Mouse (Mus musculus) liver, postnatal 0 days (tissue): ENCODE data around the gene Nfya.

Source experiments
- CTCF ChIP-seq: sonication (generic); IDR thresholded peaks from 2 replicates; pipeline ENCODE4 v1.5.1; 2016; ENCODE audit warnings: antibody characterized with exemption, low read depth
- EP300 ChIP-seq: IDR thresholded peaks from 2 replicates; pipeline ENCODE4 v1.6.1; 2016; ENCODE audit warnings: antibody characterized with exemption, low read depth, mild to moderate bottlenecking

- no peak for TF ChIP-seq CTCF
- TF ChIP-seq EP300, result no peak
These were observed 49.2 kb downstream of the Nfya start for GRCm38 (mm10) chr17:48360462-48360861.
